In the genomic region with DNA sequence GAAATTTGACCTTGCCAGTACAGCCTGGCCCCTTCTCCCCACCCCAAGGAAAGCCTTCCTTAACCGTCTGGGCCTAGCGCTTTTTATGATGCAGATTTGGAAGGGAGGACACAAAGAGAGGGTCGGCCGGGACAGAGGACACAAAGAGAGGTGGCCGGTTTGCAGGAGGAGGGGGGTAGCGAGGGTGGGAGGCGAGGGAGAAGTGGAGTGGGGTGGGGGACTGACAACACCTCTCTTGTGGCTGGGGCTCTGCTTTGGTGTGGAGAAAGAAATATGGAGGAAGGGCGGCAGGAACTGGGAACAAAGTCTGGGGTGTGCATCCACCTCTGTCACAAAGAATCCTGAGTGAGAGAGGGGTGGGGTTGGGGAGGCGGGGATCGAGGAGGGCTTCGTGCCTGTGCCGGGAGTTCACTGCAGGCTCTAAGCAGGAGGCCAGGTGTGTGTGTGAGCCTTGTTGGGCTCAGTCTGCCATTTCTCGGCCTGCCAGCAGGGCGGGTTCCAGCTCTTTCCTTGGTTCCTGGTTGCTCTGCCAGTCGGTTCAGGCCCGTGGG, we compare ENCODE assay signal across 12 mouse cellular contexts.
DNase-seq lines count a peak whose midpoint lies in the region; ATAC-seq lines count a peak whose summit lies in the region.
"Had no signal": no experiment of that assay in that cellular context is flagged by ENCODE, and none has a peak within 500 bp of the region (broad histone marks: within the 10 kb centered on the region; RNA-seq: fewer than 3 reads in every experiment).

No protein-coding gene starts in this region.

- no peaks in the 10 kb centered on the region for H3K36me3 ChIP-seq in hindbrain, embryonic 12.5 days
- H3K36me3 ChIP-seq in midbrain, embryonic 13.5 days = no peaks in the 10 kb centered on the region
- no peaks in the 10 kb centered on the region for H3K36me3 ChIP-seq in heart, embryonic 12.5 days

- no peak overlapping the region for H3K9ac ChIP-seq in hindbrain, embryonic 12.5 days
- no peak overlapping the region for H3K9ac ChIP-seq in midbrain, embryonic 13.5 days (replicated peaks)
- H3K9ac ChIP-seq in heart, embryonic 12.5 days = no peak overlapping the region

- 7% methylated on average over 16 of the region's 16 CpGs for whole genome bisulfite sequencing in hindbrain, embryonic 12.5 days
- WGBS in midbrain, embryonic 13.5 days = 6% methylated on average over 16 of the region's 16 CpGs
- WGBS in heart, embryonic 12.5 days = 40% methylated on average over 16 of the region's 16 CpGs

- H3K9me3 ChIP-seq in hindbrain, embryonic 12.5 days (replicated peaks) = no peaks in the 10 kb centered on the region
- H3K9me3 ChIP-seq in midbrain, embryonic 13.5 days = no peaks in the 10 kb centered on the region
- H3K9me3 ChIP-seq in heart, embryonic 12.5 days (replicated peaks) = peaks cover 2% of the 10 kb centered on the region

- H3K27me3 ChIP-seq in hindbrain, embryonic 12.5 days = peaks cover 10% of the 10 kb centered on the region
- 0 out of 2 replicates have a peak, but pooled peaks cover 6% of the 10 kb centered on the region for H3K27me3 ChIP-seq in midbrain, embryonic 13.5 days
- H3K27me3 ChIP-seq in heart, embryonic 12.5 days (replicated peaks) = peaks cover 23% of the 10 kb centered on the region

- H3K4me1 ChIP-seq in hindbrain, embryonic 12.5 days = peaks cover 42% of the 10 kb centered on the region
- peaks cover 49% of the 10 kb centered on the region for H3K4me1 ChIP-seq in midbrain, embryonic 13.5 days (replicated peaks)
- peaks cover 24% of the 10 kb centered on the region for H3K4me1 ChIP-seq in heart, embryonic 12.5 days (replicated peaks)

- peak; percentile 89 for ATAC-seq in hindbrain, embryonic 12.5 days (ENCODE audit: low FRiP score)
- ATAC-seq in midbrain, embryonic 13.5 days = peak; percentile 94
- no peak for ATAC-seq in heart, embryonic 12.5 days (ENCODE audit: insufficient number of reproducible peaks, low FRiP score)

- no peak overlapping the region for H3K4me2 ChIP-seq in hindbrain, embryonic 12.5 days (replicated peaks)
- H3K4me2 ChIP-seq in midbrain, embryonic 13.5 days (replicated peaks) = no peak overlapping the region
- no peak overlapping the region for H3K4me2 ChIP-seq in heart, embryonic 12.5 days

- peak overlapping the region; percentile 78 for H3K27ac ChIP-seq in hindbrain, embryonic 12.5 days
- H3K27ac ChIP-seq in midbrain, embryonic 13.5 days = peak overlapping the region; percentile 83
- no peak overlapping the region for H3K27ac ChIP-seq in heart, embryonic 12.5 days (ENCODE audit: poor library complexity, severe bottlenecking)

- H3K4me3 ChIP-seq in hindbrain, embryonic 12.5 days = no peak overlapping the region
- no peak overlapping the region for H3K4me3 ChIP-seq in midbrain, embryonic 13.5 days (replicated peaks)
- no peak overlapping the region for H3K4me3 ChIP-seq in heart, embryonic 12.5 days

- peak; percentile 80 for DNase-seq in WW6 (ENCODE audit: low read depth, low spot score)
- DNase-seq in embryo, embryonic 11.5 days (ENCODE audit: low read depth, low spot score) = peak; percentile 37
- no peak for DNase-seq in layer of hippocampus, postnatal 14 days (ENCODE audit: low spot score in 2 of 2)
- DNase-seq in urinary bladder, adult 2 months (ENCODE audit: low spot score) = no peak
- DNase-seq: cerebellum, adult 9-10 months; gastrocnemius, postnatal 36 days; kidney, adult 18-20 months; liver; spleen, adult 18-20 months had no signal

Comparison
In these comparisons a context has a peak if more than half of its experiments do, and no peak if none do; other contexts are left out.
1. DNase-seq: peak in WW6 (single experiment) and embryo, embryonic 11.5 days (single experiment); none in layer of hippocampus, postnatal 14 days (0 of 2) and urinary bladder, adult 2 months (single experiment).